Mouse (Mus musculus) heart, postnatal 0 days (tissue): ENCODE measurements around the gene Otx1. TPM values are rescaled to one million over a fixed set of nuclear protein-coding genes. Genes with fewer than 3 reads are reported as not detected.

ENCODE experiments used
- ATAC-seq: fragments of 200-750 bp; cut with Nextera tagmentation; 2 replicates; pipeline ENCODE4 v1.8.0; 2017; ENCODE audit warnings: low read depth, moderate number of reproducible peaks, moderate library complexity; ENCODE audit not compliant: insufficient read depth
- DNase-seq: peaks from one replicate; pipeline ENCODE4 v3.0.0-alpha.2; 2016; ENCODE audit warnings: low spot score
- H3K27ac ChIP-seq: fragments of 300-500 bp; sonication (generic); 2 replicates; pipeline ENCODE4 v1.5.1; 2014; ENCODE audit warnings: low read depth, mild to moderate bottlenecking
- H3K27me3 ChIP-seq: fragments of 300-500 bp; sonication (generic); 2 replicates; pipeline ENCODE4 v1.6.1; 2014; ENCODE audit warnings: low read length, mixed read lengths; ENCODE audit not compliant: control insufficient read depth, insufficient read depth
- H3K36me3 ChIP-seq: fragments of 300-500 bp; sonication (generic); replicated peaks from 2 replicates; pipeline ENCODE4 v1.6.1; 2014; ENCODE audit warnings: low read length, mixed read lengths; ENCODE audit not compliant: control insufficient read depth, insufficient read depth
- H3K4me1 ChIP-seq: fragments of 300-500 bp; sonication (generic); 2 replicates; pipeline ENCODE4 v1.6.1; 2014; ENCODE audit warnings: antibody characterized with exemption; ENCODE audit not compliant: control insufficient read depth, insufficient read depth
- H3K4me2 ChIP-seq: fragments of 300-500 bp; sonication (generic); 2 replicates; pipeline ENCODE4 v1.6.1; 2014; ENCODE audit warnings: low read depth, mild to moderate bottlenecking, low read length, moderate library complexity
- H3K4me3 ChIP-seq: fragments of 300-500 bp; sonication (generic); 2 replicates; pipeline ENCODE4 v1.5.1; 2014; ENCODE audit warnings: low read depth, low read length
- H3K9ac ChIP-seq: fragments of 300-500 bp; sonication (generic); replicated peaks from 2 replicates; pipeline ENCODE4 v1.6.1; 2014; ENCODE audit warnings: low read depth, low read length, mixed read lengths
- H3K9me3 ChIP-seq: fragments of 300-500 bp; sonication (generic); replicated peaks from 2 replicates; pipeline ENCODE4 v1.6.1; 2016; ENCODE audit warnings: low read length; ENCODE audit not compliant: control insufficient read depth
- CTCF ChIP-seq: IDR thresholded peaks from 2 replicates; pipeline ENCODE4 v1.5.1; 2016; ENCODE audit warnings: antibody characterized with exemption, control low read depth, low read depth
- EP300 ChIP-seq: IDR thresholded peaks from 2 replicates; pipeline ENCODE4 v1.6.1; 2016; ENCODE audit warnings: antibody characterized with exemption, low read depth
- WGBS: fragments of 180-500 bp; shearing (Covaris S2); extraction: QIAGEN DNeasy Blood & Tissue Kit; methylation state at CpG from one replicate; pipeline ENCODE4 v1.1.7; 2014; 5-methylcytosine and 5-hydroxymethylcytosine counted together
- polyA plus RNA-seq: library from polyadenylated mRNA; unstranded; fragments of >200 nt; fragmentation: Nextera tagmentation; extraction: Ambion mirVana; gene quantifications from 2 replicates; pipeline ENCODE4 v1.2.1, GENCODE M21; 2015
- total RNA-seq: library from RNA; depleted of rRNA; stranded (reverse); fragments of >200 nt; gene quantifications from 2 replicates; pipeline ENCODE4 v1.2.3, GENCODE M21; 2014; ENCODE audit warnings: low replicate concordance; rRNA removed

Gene Otx1
- total RNA-seq (not detected in 2 replicates), polyA plus RNA-seq (0.04 and 0.05 TPM in 2 replicates)

GRCm38 (mm10) chr11:22002783-22003340 lies at the start of gene Otx1:
Gene Otx1, minus strand, starts transcription at chr11:22002897.
- ATAC-seq (no peak), DNase-seq (no peak)
- Histone ChIP-seq H3K9ac (peak within 1 kb of the TSS; percentile 42; the same call in 1 of the 2 replicates), H3K27me3 (peaks cover 87% of the 10 kb centered on the region), H3K27ac (no peak within 1 kb of the TSS), H3K4me3 (peak within 1 kb of the TSS; percentile 67), H3K4me1 (0 out of 2 replicates have a peak, but pooled peaks cover 11% of the 10 kb centered on the region), H3K4me2 (peak within 1 kb of the TSS; percentile 98), H3K36me3 (peaks cover 20% of the 10 kb centered on the region), H3K9me3 (no peaks in the 10 kb centered on the region)
- 1% methylated on average over 34 of the region's 34 CpGs for WGBS
- TF ChIP-seq EP300 (no peak), CTCF (no peak)

GRCm38 (mm10) chr11:22050864-22051263 lies 48.2 kb upstream of the Otx1 start:
- TF ChIP-seq CTCF = no peak
- TF ChIP-seq EP300 = no peak
- no peak overlapping the region for H3K4me2 ChIP-seq
- H3K27ac ChIP-seq = no peak overlapping the region
- H3K9ac ChIP-seq = no peak overlapping the region
- no peaks in the 10 kb centered on the region for H3K27me3 ChIP-seq
- H3K36me3 ChIP-seq = peaks cover 57% of the 10 kb centered on the region
- no peaks in the 10 kb centered on the region for H3K9me3 ChIP-seq
- 87% methylated on average over 7 of the region's 7 CpGs for WGBS
- H3K4me1 ChIP-seq = no peaks in the 10 kb centered on the region
- H3K4me3 ChIP-seq = no peak overlapping the region
- ATAC-seq (no peak), DNase-seq (no peak)

GRCm38 (mm10) chr11:22039854-22040426 lies 37.2 kb upstream of the Otx1 start:
- Histone ChIP-seq H3K4me3 (no peak overlapping the region), H3K4me2 (no peak overlapping the region), H3K27me3 (no peaks in the 10 kb centered on the region), H3K9me3 (no peaks in the 10 kb centered on the region), H3K27ac (no peak overlapping the region), H3K4me1 (no peaks in the 10 kb centered on the region), H3K36me3 (peaks cover 18% of the 10 kb centered on the region), H3K9ac (no peak overlapping the region)
- ATAC-seq = no peak
- no peak for TF ChIP-seq CTCF
- TF ChIP-seq EP300 = no peak
- no peak for DNase-seq
- WGBS = 87% methylated on average over 6 of the region's 6 CpGs

- DNase-seq (no peak), ATAC-seq (no peak)
- TF ChIP-seq EP300 = no peak
- no peak for TF ChIP-seq CTCF
- Histone ChIP-seq H3K27ac (no peak overlapping the region), H3K4me2 (no peak overlapping the region), H3K27me3 (no peaks in the 10 kb centered on the region), H3K9ac (no peak overlapping the region), H3K36me3 (peaks cover 16% of the 10 kb centered on the region), H3K4me3 (no peak overlapping the region), H3K9me3 (no peaks in the 10 kb centered on the region), H3K4me1 (no peaks in the 10 kb centered on the region)
- 59% methylated on average over 7 of the region's 7 CpGs for WGBS
Observed at GRCm38 (mm10) chr11:22034564-22035105, 31.9 kb upstream of the Otx1 start.

- Histone ChIP-seq H3K9me3 (no peaks in the 10 kb centered on the region), H3K27ac (no peak overlapping the region), H3K4me3 (no peak overlapping the region), H3K9ac (no peak overlapping the region), H3K27me3 (no peaks in the 10 kb centered on the region), H3K36me3 (peaks cover 16% of the 10 kb centered on the region), H3K4me1 (no peaks in the 10 kb centered on the region), H3K4me2 (no peak overlapping the region)
- no peak for DNase-seq
- 77% methylated on average over 3 of the region's 3 CpGs for WGBS
- no peak for ATAC-seq
- TF ChIP-seq EP300 = no peak
- no peak for TF ChIP-seq CTCF
Observed at GRCm38 (mm10) chr11:22033582-22033981, 30.9 kb upstream of the Otx1 start.
